Mouse (Mus musculus): ENCODE results near the gene Paqr4. TPM values are rescaled to one million over a fixed set of nuclear protein-coding genes. Genes with fewer than 3 reads are reported as not detected.

Gene Paqr4
- total and polyA plus RNA-seq, 3 experiments, result 1.0 to 2.8 (median 1.1) TPM

DNA sequence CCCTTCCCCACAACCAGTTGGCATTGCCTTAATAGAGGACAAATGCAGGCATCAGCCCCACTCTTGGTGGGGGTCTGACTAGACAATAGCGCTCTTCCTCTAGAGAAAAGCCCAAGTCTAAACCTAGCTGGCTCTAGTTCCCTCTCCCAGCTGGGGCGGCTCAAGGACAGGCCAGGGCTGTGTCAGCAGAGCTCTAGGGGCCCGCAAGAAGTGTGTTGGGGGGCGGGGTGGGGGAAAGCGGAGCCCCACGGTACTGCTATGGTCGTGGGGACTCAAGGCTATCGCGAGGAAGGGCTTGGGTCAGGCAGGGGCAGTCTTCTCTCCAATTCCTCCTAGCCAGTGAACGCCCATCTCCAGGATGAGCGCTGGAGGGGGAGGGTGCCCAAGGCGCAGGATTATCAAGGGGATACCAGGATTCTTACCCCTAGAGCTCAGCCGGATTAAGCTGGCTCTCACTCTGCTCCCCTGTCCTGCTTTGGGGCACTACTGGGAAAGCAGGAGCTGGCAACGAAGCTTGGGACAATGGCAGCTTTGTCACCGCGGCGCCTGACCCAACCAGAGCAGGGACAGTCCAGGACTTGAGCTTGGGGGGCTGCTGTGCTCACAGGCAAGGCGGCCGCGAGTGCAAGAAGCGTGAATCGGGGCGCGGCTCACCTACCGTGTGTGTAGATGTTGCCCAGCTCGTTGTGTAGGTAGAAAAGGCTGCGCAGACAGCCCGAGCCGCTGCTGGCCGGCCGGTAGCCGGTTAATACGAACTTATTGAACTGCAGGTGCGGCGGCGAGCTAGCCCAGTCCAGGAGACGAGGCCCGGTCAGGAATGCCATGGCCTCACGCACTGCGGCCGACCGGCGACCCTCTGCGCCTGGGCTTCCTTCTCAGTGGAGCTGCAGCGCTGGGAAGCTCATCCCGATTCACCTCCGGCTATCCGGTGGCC, 1.2 kb downstream of the Paqr4 start:
- H3K9me3 ChIP-seq (replicated peaks; ENCODE audit: low read length), result no peaks in the 10 kb centered on the region
- in situ Hi-C loops (cut with MboI; ENCODE audit: low pct_ligation_motif_present, low pct_unique_long_range_greater_than_20kb, low sequenced_read_pairs), result no loop called here
- H3K27me3 ChIP-seq (replicated peaks), result peaks cover 54% of the 10 kb centered on the region
- dilution Hi-C loops (cut with MboI; ENCODE audit: extremely low pct_ligation_motif_present, extremely low pct_unique_long_range_greater_than_20kb, low sequenced_read_pairs), result no loop called here
- peak overlapping the region; percentile 48 for H3K9ac ChIP-seq (ENCODE audit: insufficient read depth, low read depth)
- no peak for TF ChIP-seq MXI1 (IDR thresholded peaks at IDR 0.05; ENCODE audit: low read depth, low read length)
- TF ChIP-seq BHLHE40 (IDR thresholded peaks at IDR 0.05; ENCODE audit: low read depth, low read length), result no peak
- TF ChIP-seq USF2 (conservative IDR thresholded peaks at IDR 0.05; ENCODE audit: low read depth, low read length), result no peak
- TF ChIP-seq EP300 (IDR thresholded peaks at IDR 0.05; ENCODE audit: low read length), result no peak
- no peak for TF ChIP-seq NRF1 (IDR thresholded peaks at IDR 0.05; ENCODE audit: low read depth, low read length)
- no peak for TF ChIP-seq HCFC1 (IDR thresholded peaks at IDR 0.05; ENCODE audit: low read depth, low read length)
- TF ChIP-seq POLR2AphosphoS2 (IDR thresholded peaks at IDR 0.05; ENCODE audit: low read depth, low read length), result no peak
- no peak for TF ChIP-seq CHD2 (IDR thresholded peaks at IDR 0.05; ENCODE audit: low read length)
- no peak for TF ChIP-seq KAT2A (IDR thresholded peaks at IDR 0.05; ENCODE audit: insufficient replicate concordance, low read length)
- TF ChIP-seq ZNF384 (IDR thresholded peaks at IDR 0.05; ENCODE audit: low read depth, low read length), result no peak
- no peak for TF ChIP-seq ELF1 (IDR thresholded peaks at IDR 0.05; ENCODE audit: low read depth, low read length)
- TF ChIP-seq POLR2A (IDR thresholded peaks at IDR 0.05; ENCODE audit: low read depth, low read length), result no peak
- TF ChIP-seq CTCF (conservative IDR thresholded peaks at IDR 0.05 in 1 of 2, IDR thresholded peaks at IDR 0.05 in 1 of 2; ENCODE audit: low read depth in 2 of 2, low read length in 2 of 2), result no peak
- TF ChIP-seq MEF2A (IDR thresholded peaks at IDR 0.05; ENCODE audit: borderline replicate concordance, low read depth, low read length), result no peak
- no peak for TF ChIP-seq MAZ (IDR thresholded peaks at IDR 0.05; ENCODE audit: low read depth, low read length)
- TF ChIP-seq TBP (conservative IDR thresholded peaks at IDR 0.05; ENCODE audit: low read depth, low read length), result no peak
- TF ChIP-seq MAFK (IDR thresholded peaks at IDR 0.05; ENCODE audit: insufficient replicate concordance, low read length), result no peak
- TF ChIP-seq NELFE (IDR thresholded peaks at IDR 0.05; ENCODE audit: low read depth, low read length), result no peak
- TF ChIP-seq TCF12 (IDR thresholded peaks at IDR 0.05; ENCODE audit: low read depth, low read length), result no peak
- no peak for TF ChIP-seq ZMIZ1 (IDR thresholded peaks at IDR 0.05; ENCODE audit: low read depth, low read length)
- no peak overlapping the region for H3K27ac ChIP-seq (ENCODE audit: insufficient read depth, low read depth)
- H3K4me2 ChIP-seq (ENCODE audit: insufficient read depth, low read depth, poor library complexity, severe bottlenecking), result peak overlapping the region; percentile 93
- peak overlapping the region in 2 of 3 experiments; percentile 33 to 58 for H3K4me3 ChIP-seq (replicated peaks in 1 of 3; ENCODE audit: low read depth in 2 of 3, low read length in 2 of 3, poor library complexity in 1 of 3)
- DNase-seq (ENCODE audit: extremely low read depth), result no peak
- H3K79me2 ChIP-seq (replicated peaks; ENCODE audit: control insufficient read depth, extremely low read depth, insufficient read depth, poor library complexity, severe bottlenecking), result no peaks in the 10 kb centered on the region
- peaks cover 7 to 16% of the 10 kb centered on the region in 2 experiments; a peak in 3 of 4 replicates for H3K4me1 ChIP-seq (ENCODE audit: control insufficient read depth in 1 of 2, insufficient read depth in 2 of 2)
- H3K36me3 ChIP-seq (replicated peaks in 1 of 2; ENCODE audit: control insufficient read depth in 1 of 2, insufficient read depth in 1 of 2, low read length in 1 of 2), result peaks cover 14 to 33% of the 10 kb centered on the region in 2 experiments

DNA sequence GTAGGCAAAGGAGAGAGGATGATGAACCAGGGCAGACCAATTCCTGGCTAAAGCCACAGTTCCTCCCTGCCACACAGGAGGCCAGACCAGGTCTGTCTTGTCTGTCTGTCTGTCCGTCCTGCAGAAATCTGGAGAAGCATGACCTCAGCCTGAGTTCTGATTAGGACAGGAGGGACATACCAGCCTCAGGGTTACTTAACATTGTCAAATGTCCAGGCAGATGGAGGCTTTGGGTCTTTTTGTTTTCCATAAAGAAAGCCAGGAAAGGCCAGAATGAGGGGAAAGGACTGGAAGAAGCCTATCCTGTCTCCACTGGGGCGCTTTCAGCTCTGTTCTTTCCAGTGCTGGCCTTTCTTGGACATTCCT, 1.8 kb downstream of the Paqr4 start:
- dilution Hi-C loops (cut with MboI; ENCODE audit: extremely low pct_ligation_motif_present, extremely low pct_unique_long_range_greater_than_20kb, low sequenced_read_pairs), result no loop called here
- Histone ChIP-seq H3K4me2 (ENCODE audit: insufficient read depth, low read depth, poor library complexity, severe bottlenecking) (no peak overlapping the region), H3K79me2 (replicated peaks; ENCODE audit: control insufficient read depth, extremely low read depth, insufficient read depth, poor library complexity, severe bottlenecking) (no peaks in the 10 kb centered on the region), H3K27ac (ENCODE audit: insufficient read depth, low read depth) (no peak overlapping the region), H3K9me3 (replicated peaks; ENCODE audit: low read length) (no peaks in the 10 kb centered on the region), H3K9ac (ENCODE audit: insufficient read depth, low read depth) (no peak overlapping the region), H3K4me1 (ENCODE audit: control insufficient read depth in 1 of 2, insufficient read depth in 2 of 2) (peaks cover 7 to 16% of the 10 kb centered on the region in 2 experiments; a peak in 3 of 4 replicates), H3K36me3 (replicated peaks in 1 of 2; ENCODE audit: control insufficient read depth in 1 of 2, insufficient read depth in 1 of 2, low read length in 1 of 2) (peaks cover 20 to 40% of the 10 kb centered on the region in 2 experiments), H3K4me3 (replicated peaks in 1 of 3; ENCODE audit: low read depth in 2 of 3, low read length in 2 of 3, poor library complexity in 1 of 3) (no peak overlapping the region), H3K27me3 (replicated peaks) (peaks cover 51% of the 10 kb centered on the region)
- in situ Hi-C loops (cut with MboI; ENCODE audit: low pct_ligation_motif_present, low pct_unique_long_range_greater_than_20kb, low sequenced_read_pairs), result no loop called here
- no peak for TF ChIP-seq ZMIZ1 (IDR thresholded peaks at IDR 0.05; ENCODE audit: low read depth, low read length)
- no peak for TF ChIP-seq EP300 (IDR thresholded peaks at IDR 0.05; ENCODE audit: low read length)
- TF ChIP-seq ETS1 (conservative IDR thresholded peaks at IDR 0.05; ENCODE audit: low read depth, low read length), result no peak
- TF ChIP-seq JUND (conservative IDR thresholded peaks at IDR 0.05; ENCODE audit: low read depth, low read length), result no peak
- no peak for TF ChIP-seq TBP (conservative IDR thresholded peaks at IDR 0.05; ENCODE audit: low read depth, low read length)
- no peak for TF ChIP-seq MAX (IDR thresholded peaks at IDR 0.05; ENCODE audit: low read length)
- TF ChIP-seq BHLHE40 (IDR thresholded peaks at IDR 0.05; ENCODE audit: low read depth, low read length), result no peak
- TF ChIP-seq MXI1 (IDR thresholded peaks at IDR 0.05; ENCODE audit: low read depth, low read length), result no peak
- TF ChIP-seq CHD2 (IDR thresholded peaks at IDR 0.05; ENCODE audit: low read length), result no peak
- TF ChIP-seq USF2 (conservative IDR thresholded peaks at IDR 0.05; ENCODE audit: low read depth, low read length), result no peak
- TF ChIP-seq SMC3 (IDR thresholded peaks at IDR 0.05; ENCODE audit: low read depth, low read length), result no peak
- TF ChIP-seq IRF4 (IDR thresholded peaks at IDR 0.05; ENCODE audit: low read depth, low read length), result no peak
- TF ChIP-seq TCF12 (IDR thresholded peaks at IDR 0.05; ENCODE audit: low read depth, low read length), result no peak
- TF ChIP-seq ZNF384 (IDR thresholded peaks at IDR 0.05; ENCODE audit: low read depth, low read length), result no peak
- no peak for TF ChIP-seq UBTF (IDR thresholded peaks at IDR 0.05; ENCODE audit: low read depth, low read length)
- no peak for TF ChIP-seq JUN (IDR thresholded peaks at IDR 0.05; ENCODE audit: insufficient read depth, low read depth, low read length)
- DNase-seq (ENCODE audit: extremely low read depth), result no peak
